Mouse (Mus musculus) kidney, adult 10 weeks (tissue): Measurements from ENCODE around the gene Stmn3. TPM values are rescaled to one million over a fixed set of nuclear protein-coding genes. Genes with fewer than 3 reads are reported as not detected.

Source experiments
- polyA plus RNA-seq: library from polyadenylated mRNA; stranded (reverse); fragments of 350-450 nt; fragmentation: Illumina TruSeq; extraction: RNeasy Lipid Tissue Mini Kit (QIAGEN cat#74804); gene quantifications from one replicate; pipeline ENCODE4 v1.2.3, GENCODE M21; 2014; ENCODE audit warnings: low read depth, low replicate concordance

Stmn3 gene
- polyA plus RNA-seq, result not detected

DNA sequence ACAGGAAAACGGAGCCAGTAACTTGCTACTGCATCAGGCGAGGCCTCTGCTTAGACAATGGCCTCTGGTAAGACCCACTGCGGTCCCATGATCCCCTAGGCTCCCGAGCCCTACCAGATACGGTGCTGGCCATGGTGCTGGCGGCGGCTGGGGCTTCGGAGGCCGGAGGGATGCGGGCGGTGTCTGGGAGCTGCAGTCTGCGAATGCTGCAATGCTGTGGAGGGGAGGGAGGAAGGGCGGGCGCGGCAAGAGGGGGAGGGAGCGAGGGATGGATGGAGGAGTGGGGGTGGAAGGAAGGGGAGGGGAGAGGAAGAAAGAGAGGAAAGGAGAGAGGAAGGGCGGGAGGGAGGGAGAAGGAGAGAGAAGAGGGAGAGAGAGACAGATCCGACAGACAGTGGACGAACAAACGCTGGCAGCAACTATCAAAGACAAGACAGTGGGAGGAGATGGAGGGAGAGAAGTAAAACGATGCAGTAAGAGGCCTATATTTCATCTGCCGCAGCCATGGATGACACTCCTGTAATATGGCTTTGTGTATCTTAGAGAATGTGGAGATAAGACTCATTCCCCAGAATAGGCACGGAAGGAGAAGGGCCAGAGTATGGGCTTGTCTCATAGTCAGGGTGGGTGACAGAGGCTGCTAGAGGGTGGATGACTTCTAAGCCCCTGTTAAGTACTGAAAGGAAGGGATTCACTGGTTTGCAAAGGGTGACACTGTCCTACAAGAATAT lies at the start of gene Stmn3:
Gene Stmn3 (minus strand): TSS at position 421 of the 731 bp plus-strand sequence.

DNA sequence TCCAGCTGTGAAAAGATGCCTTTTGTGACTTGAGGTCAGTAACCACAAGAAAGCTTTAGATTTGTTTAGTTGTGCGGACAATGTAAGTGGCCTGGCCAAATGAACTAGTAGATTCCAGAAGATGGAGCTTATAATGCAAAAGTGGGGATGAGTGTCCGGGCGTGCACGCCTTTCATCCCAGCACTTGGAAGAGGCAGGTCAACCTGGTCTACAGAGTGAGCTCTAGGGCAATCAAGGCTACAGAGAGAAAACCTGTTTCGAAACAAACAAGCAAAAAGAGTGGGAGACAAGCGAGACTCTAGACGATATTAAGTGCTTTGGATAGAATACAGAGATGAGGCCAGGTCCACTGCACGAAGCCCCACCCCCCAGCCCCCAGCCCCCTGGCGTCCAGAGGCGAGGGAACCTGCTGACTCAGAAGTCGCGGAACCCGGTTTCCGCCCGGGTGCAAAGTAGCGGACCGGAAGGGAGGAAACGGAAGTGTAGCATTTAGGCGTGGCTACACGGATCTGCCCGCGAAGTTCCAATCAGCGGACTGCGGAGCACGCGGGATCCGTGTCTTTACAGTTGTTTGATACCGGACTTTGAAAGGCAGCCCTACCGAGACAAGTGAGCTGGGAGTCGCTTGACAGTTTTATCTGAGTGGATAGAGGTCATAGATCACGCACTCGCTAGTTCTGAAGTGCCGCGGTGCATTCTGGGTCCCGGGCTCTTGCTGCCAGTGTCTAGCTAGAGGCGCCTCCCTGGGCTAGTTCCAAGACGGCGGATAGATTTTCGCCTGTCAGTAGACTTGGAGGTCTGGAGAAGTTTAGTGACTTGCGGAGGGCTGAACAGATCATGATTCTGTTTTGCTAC lies 5.2 kb upstream of the Stmn3 start, which contains the start of gene Rtel1:
Gene Rtel1 (plus strand): TSS at position 492 of the 855 bp plus-strand sequence.

DNA sequence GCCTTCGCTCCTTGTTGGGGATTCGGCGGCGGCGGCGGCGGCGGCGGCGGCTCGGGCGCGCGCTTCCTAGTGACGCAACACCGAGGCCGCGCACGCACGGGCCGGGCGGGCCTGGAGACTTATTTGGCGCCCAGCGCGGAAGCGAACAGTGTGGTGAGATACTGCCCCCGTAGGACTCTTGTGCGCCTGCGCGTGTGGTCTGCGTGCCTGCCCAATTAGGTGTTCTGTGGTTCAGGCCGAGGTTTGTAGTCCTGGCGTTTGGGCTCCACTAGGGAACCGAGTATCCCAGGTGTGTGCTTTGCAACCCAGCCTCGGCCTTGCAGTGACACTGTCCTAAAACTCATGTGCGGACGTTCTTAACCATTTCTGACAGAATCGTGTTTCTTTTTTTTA lies 26.3 kb downstream of the Stmn3 start, which contains the start of gene Gmeb2:
Gene Gmeb2 (minus strand): TSS at position 78 of the 393 bp plus-strand sequence.

Other genes with a start within 250 kb of the Stmn3 start
- not detected for gene Kcnq2, start 179.2 kb downstream of the Stmn3 start, polyA plus RNA-seq
- gene Eef1a2, start 157.5 kb downstream of the Stmn3 start, polyA plus RNA-seq, result not detected
- 4.5 TPM for gene Ppdpf, start 127.3 kb downstream of the Stmn3 start, polyA plus RNA-seq
- not detected for gene Ptk6, start 111.7 kb downstream of the Stmn3 start, polyA plus RNA-seq
- not detected for gene Srms, start 101.3 kb downstream of the Stmn3 start, polyA plus RNA-seq
- gene Fndc11, start 94.5 kb downstream of the Stmn3 start, polyA plus RNA-seq, result not detected
- 0.93 TPM for gene Helz2, start 72.5 kb downstream of the Stmn3 start, polyA plus RNA-seq
- 4.6 TPM for gene Gmeb2, start 26.5 kb downstream of the Stmn3 start, polyA plus RNA-seq
- gene Rtel1, start 5.2 kb upstream of the Stmn3 start, polyA plus RNA-seq, result 4.9 TPM
- gene Zgpat, start 50.4 kb upstream of the Stmn3 start, polyA plus RNA-seq, result 1.1 TPM
- gene Arfrp1, start 50.9 kb upstream of the Stmn3 start, polyA plus RNA-seq, result 33.3 TPM
- 1.3 TPM for gene Lime1, start 65.6 kb upstream of the Stmn3 start, polyA plus RNA-seq
- gene Zbtb46, start 144.9 kb upstream of the Stmn3 start, polyA plus RNA-seq, result 4.2 TPM
- gene Abhd16b, start 178.7 kb upstream of the Stmn3 start, polyA plus RNA-seq, result not detected
- gene Tpd52l2, start 182.6 kb upstream of the Stmn3 start, polyA plus RNA-seq, result 35.5 TPM
- gene Dnajc5, start 206.0 kb upstream of the Stmn3 start, polyA plus RNA-seq, result 32.7 TPM